Mouse (Mus musculus) hindbrain, embryonic 15.5 days (tissue): ENCODE data around the gene Gm7030. TPM values are rescaled to one million over a fixed set of nuclear protein-coding genes. Genes with fewer than 3 reads are reported as not detected.
"Not testable (repeated sequence)": the region's sequence is repeated elsewhere in the genome, so short reads cannot be mapped to it uniquely, and the experiment has no call there.

Experiments
- ATAC-seq: fragments of 200-750 bp; cut with Nextera tagmentation; 2 replicates; pipeline ENCODE4 v1.8.0; 2017; ENCODE audit warnings: low read depth, moderate number of reproducible peaks, moderate TSS enrichment; ENCODE audit not compliant: low FRiP score
- H3K27ac ChIP-seq: fragments of 300-500 bp; sonication (generic); replicated peaks from 2 replicates; pipeline ENCODE4 v1.5.1; 2015; ENCODE audit warnings: mild to moderate bottlenecking, inconsistent platforms
- H3K27me3 ChIP-seq: fragments of 300-500 bp; sonication (generic); 2 replicates; pipeline ENCODE4 v1.6.1; 2015; ENCODE audit warnings: control low read depth, inconsistent platforms
- H3K36me3 ChIP-seq: fragments of 300-500 bp; sonication (generic); 2 replicates; pipeline ENCODE4 v1.6.1; 2015; ENCODE audit warnings: control low read depth, inconsistent platforms
- H3K4me1 ChIP-seq: fragments of 300-500 bp; sonication (generic); replicated peaks from 2 replicates; pipeline ENCODE4 v1.6.1; 2015; ENCODE audit warnings: control low read depth, inconsistent platforms
- H3K4me2 ChIP-seq: fragments of 300-500 bp; sonication (generic); 2 replicates; pipeline ENCODE4 v1.6.1; 2015; ENCODE audit warnings: moderate library complexity, mild to moderate bottlenecking, inconsistent platforms
- H3K4me3 ChIP-seq: fragments of 300-500 bp; sonication (generic); 2 replicates; pipeline ENCODE4 v1.5.1; 2015; ENCODE audit warnings: mild to moderate bottlenecking, inconsistent platforms
- H3K9ac ChIP-seq: fragments of 300-500 bp; sonication (generic); 2 replicates; pipeline ENCODE4 v1.6.1; 2015; ENCODE audit warnings: inconsistent platforms
- H3K9me3 ChIP-seq: fragments of 300-500 bp; sonication (generic); 2 replicates; pipeline ENCODE4 v1.6.1; 2016; ENCODE audit warnings: control low read depth, inconsistent platforms
- whole genome bisulfite sequencing: fragments of 180-500 bp; shearing (Covaris S2); methylation state at CpG from one replicate; pipeline ENCODE4 v1.1.7; 2015; 5-methylcytosine and 5-hydroxymethylcytosine counted together
- polyA plus RNA-seq: library from polyadenylated mRNA; unstranded; fragments of >200 nt; fragmentation: Nextera tagmentation; extraction: Ambion mirVana; gene quantifications from 2 replicates; pipeline ENCODE4 v1.2.1, GENCODE M21; 2015

Gm7030 gene
- polyA plus RNA-seq, 1 experiment from 2014 or later, result not detected

GRCm38 (mm10) chr17:36091933-36092332 lies 37.3 kb downstream of the Gm7030 start:
- not testable (repeated sequence) for H3K4me3 ChIP-seq, H3K9ac ChIP-seq, H3K27me3 ChIP-seq, H3K27ac ChIP-seq, ATAC-seq, H3K4me2 ChIP-seq, H3K4me1 ChIP-seq, H3K36me3 ChIP-seq, H3K9me3 ChIP-seq
- WGBS, result no CpG with 5 or more reads among the region's 2 CpGs

GRCm38 (mm10) chr17:36085976-36086375 lies 43.2 kb downstream of the Gm7030 start:
- not testable (repeated sequence) for H3K9ac ChIP-seq, H3K36me3 ChIP-seq, H3K27ac ChIP-seq, H3K4me2 ChIP-seq, ATAC-seq, H3K9me3 ChIP-seq, H3K4me3 ChIP-seq
- Histone ChIP-seq H3K27me3 (peaks cover 22% of the 10 kb centered on the region), H3K4me1 (peaks cover 11% of the 10 kb centered on the region; the same call in 1 of the 2 replicates)
- WGBS, result 73% methylated on average over 1 of the region's 1 CpGs

GRCm38 (mm10) chr17:36083870-36084451 lies 45.3 kb downstream of the Gm7030 start:
- Histone ChIP-seq H3K4me2 (peak overlapping the region; percentile 95), H3K4me1 (peaks cover 11% of the 10 kb centered on the region; the same call in 1 of the 2 replicates), H3K36me3 (no peaks in the 10 kb centered on the region), H3K27me3 (peaks cover 22% of the 10 kb centered on the region), H3K9me3 (no peaks in the 10 kb centered on the region), H3K9ac (peak overlapping the region; percentile 52), H3K4me3 (peak overlapping the region; percentile 51), H3K27ac (no peak overlapping the region)
- WGBS, result under 1% methylated on average over 42 of the region's 42 CpGs
- ATAC-seq, result peak; percentile 68

- H3K4me3 ChIP-seq, result peak overlapping the region; percentile 51
- peaks cover 22% of the 10 kb centered on the region for H3K27me3 ChIP-seq
- H3K9me3 ChIP-seq, result no peaks in the 10 kb centered on the region
- under 1% methylated on average over 46 of the region's 46 CpGs for WGBS
- peaks cover 11% of the 10 kb centered on the region; the same call in 1 of the 2 replicates for H3K4me1 ChIP-seq
- H3K36me3 ChIP-seq, result no peaks in the 10 kb centered on the region
- H3K4me2 ChIP-seq, result peak overlapping the region; percentile 95
- no peak overlapping the region for H3K27ac ChIP-seq
- H3K9ac ChIP-seq, result peak overlapping the region; percentile 52
- ATAC-seq, result peak; percentile 87
These were observed 45.9 kb downstream of the Gm7030 start for GRCm38 (mm10) chr17:36083266-36083869.

GRCm38 (mm10) chr17:36082519-36083232 lies 46.5 kb downstream of the Gm7030 start:
- H3K4me3 ChIP-seq, result peak overlapping the region; percentile 51
- not testable (repeated sequence) for ATAC-seq, H3K36me3 ChIP-seq, H3K9me3 ChIP-seq, H3K27ac ChIP-seq
- WGBS, result 30% methylated on average over 6 of the region's 6 CpGs
- H3K27me3 ChIP-seq, result peaks cover 22% of the 10 kb centered on the region
- peaks cover 11% of the 10 kb centered on the region; the same call in 1 of the 2 replicates for H3K4me1 ChIP-seq
- peak overlapping the region; percentile 52; the same call in 1 of the 2 replicates for H3K9ac ChIP-seq
- peak overlapping the region; percentile 95 for H3K4me2 ChIP-seq

- not testable (repeated sequence) for H3K4me2 ChIP-seq, H3K36me3 ChIP-seq, H3K27ac ChIP-seq, ATAC-seq, H3K9me3 ChIP-seq, H3K9ac ChIP-seq, H3K4me3 ChIP-seq
- H3K27me3 ChIP-seq, result peaks cover 22% of the 10 kb centered on the region
- H3K4me1 ChIP-seq, result peaks cover 11% of the 10 kb centered on the region; the same call in 1 of the 2 replicates
These were observed 47.3 kb downstream of the Gm7030 start for GRCm38 (mm10) chr17:36081901-36082300.

- H3K4me2 ChIP-seq, result no peak overlapping the region
- H3K4me1 ChIP-seq, result no peaks in the 10 kb centered on the region
- ATAC-seq, result no peak
- no peaks in the 10 kb centered on the region for H3K36me3 ChIP-seq
- 37% methylated on average over 2 of the region's 2 CpGs for WGBS
- no peak overlapping the region for H3K27ac ChIP-seq
- H3K9me3 ChIP-seq, result no peaks in the 10 kb centered on the region
- H3K9ac ChIP-seq, result no peak overlapping the region
- no peak overlapping the region for H3K4me3 ChIP-seq
- H3K27me3 ChIP-seq, result no peaks in the 10 kb centered on the region
These were observed 68.4 kb downstream of the Gm7030 start for GRCm38 (mm10) chr17:36060829-36061228.

Other genes with a start within 250 kb of the Gm7030 start
- gene Dhx16, start 249.6 kb downstream of the Gm7030 start, polyA plus RNA-seq, result 30.8 and 32.4 TPM in 2 replicates
- gene 2310061I04Rik, start 232.0 kb downstream of the Gm7030 start, polyA plus RNA-seq, result 63.7 and 68.6 TPM in 2 replicates
- gene Atat1, start 219.3 kb downstream of the Gm7030 start, polyA plus RNA-seq, result 343 and 422 TPM in 2 replicates
- 57.0 and 59.1 TPM in 2 replicates for gene Mrps18b, start 213.0 kb downstream of the Gm7030 start, polyA plus RNA-seq
- gene Ppp1r10, start 213.0 kb downstream of the Gm7030 start, polyA plus RNA-seq, result 41.1 and 43.0 TPM in 2 replicates
- 76.1 and 81.0 TPM in 2 replicates for gene Abcf1, start 159.7 kb downstream of the Gm7030 start, polyA plus RNA-seq
- gene Gnl1, start 149.6 kb downstream of the Gm7030 start, polyA plus RNA-seq, result 62.7 and 65.5 TPM in 2 replicates
- gene Prr3, start 149.2 kb downstream of the Gm7030 start, polyA plus RNA-seq, result 89.0 and 92.9 TPM in 2 replicates
- gene H2-T24, start 108.9 kb downstream of the Gm7030 start, polyA plus RNA-seq, result 9.0 and 9.9 TPM in 2 replicates
- 4.8 and 6.6 TPM in 2 replicates for gene H2-T23, start 96.6 kb downstream of the Gm7030 start, polyA plus RNA-seq
- gene H2-T22, start 86.7 kb downstream of the Gm7030 start, polyA plus RNA-seq, result 7.4 and 7.9 TPM in 2 replicates
- not detected in 2 replicates for gene Gm6034, start 86.5 kb downstream of the Gm7030 start, polyA plus RNA-seq
- not detected in 2 replicates for gene Gm11127, start 71.1 kb downstream of the Gm7030 start, polyA plus RNA-seq
- not detected in 2 replicates for gene Gm19684, start 7.7 kb downstream of the Gm7030 start, polyA plus RNA-seq
- not detected in 2 replicates for gene Gm8909, start 39.1 kb upstream of the Gm7030 start, polyA plus RNA-seq
- gene H2-T3, start 60.9 kb upstream of the Gm7030 start, polyA plus RNA-seq, result not detected in 2 replicates
- gene Rpp21, start 128.6 kb upstream of the Gm7030 start, polyA plus RNA-seq, result 132 and 133 TPM in 2 replicates
- gene Trim39, start 142.8 kb upstream of the Gm7030 start, polyA plus RNA-seq, result 24.8 and 27.1 TPM in 2 replicates
- gene H2-M10.2, start 157.1 kb upstream of the Gm7030 start, polyA plus RNA-seq, result 0.29 TPM in 1 of 2 replicates, not detected in the other
- not detected in 2 replicates for gene H2-M10.1, start 196.7 kb upstream of the Gm7030 start, polyA plus RNA-seq
- gene H2-M10.3, start 239.0 kb upstream of the Gm7030 start, polyA plus RNA-seq, result not detected in 2 replicates